Mouse (Mus musculus): ENCODE results near the gene Amh.

Amh gene

GRCm38 (mm10) chr10:80774981-80775380 lies 30.1 kb upstream of the Amh start:
- no peak for DNase-seq (ENCODE audit: low read depth, low spot score)
- no peaks in the 10 kb centered on the region for H3K27me3 ChIP-seq (ENCODE audit: control insufficient read depth, insufficient read depth, low read length, poor library complexity, severe bottlenecking)
- H3K36me3 ChIP-seq (ENCODE audit: control insufficient read depth, insufficient read depth, low read length, poor library complexity, severe bottlenecking) = peaks cover 19% of the 10 kb centered on the region

GRCm38 (mm10) chr10:80775731-80776130 lies 29.3 kb upstream of the Amh start:
- Histone ChIP-seq H3K36me3 (ENCODE audit: control insufficient read depth, insufficient read depth, low read length, poor library complexity, severe bottlenecking) (peaks cover 19% of the 10 kb centered on the region), H3K27me3 (ENCODE audit: control insufficient read depth, insufficient read depth, low read length, poor library complexity, severe bottlenecking) (no peaks in the 10 kb centered on the region)
- DNase-seq (ENCODE audit: low read depth, low spot score) = no peak

GRCm38 (mm10) chr10:80776358-80776869 lies 28.6 kb upstream of the Amh start:
- Histone ChIP-seq H3K36me3 (ENCODE audit: control insufficient read depth, insufficient read depth, low read length, poor library complexity, severe bottlenecking) (peaks cover 18% of the 10 kb centered on the region), H3K27me3 (ENCODE audit: control insufficient read depth, insufficient read depth, low read length, poor library complexity, severe bottlenecking) (no peaks in the 10 kb centered on the region)
- no peak for DNase-seq (ENCODE audit: low read depth, low spot score)

GRCm38 (mm10) chr10:80777123-80777522 lies 27.9 kb upstream of the Amh start:
- no peak for DNase-seq (ENCODE audit: low read depth, low spot score)
- Histone ChIP-seq H3K36me3 (ENCODE audit: control insufficient read depth, insufficient read depth, low read length, poor library complexity, severe bottlenecking) (peaks cover 19% of the 10 kb centered on the region), H3K27me3 (ENCODE audit: control insufficient read depth, insufficient read depth, low read length, poor library complexity, severe bottlenecking) (no peaks in the 10 kb centered on the region)

GRCm38 (mm10) chr10:80779565-80779964 lies 25.5 kb upstream of the Amh start:
- Histone ChIP-seq H3K36me3 (ENCODE audit: control insufficient read depth, insufficient read depth, low read length, poor library complexity, severe bottlenecking) (peaks cover 7% of the 10 kb centered on the region), H3K27me3 (ENCODE audit: control insufficient read depth, insufficient read depth, low read length, poor library complexity, severe bottlenecking) (no peaks in the 10 kb centered on the region)
- no peak for DNase-seq (ENCODE audit: low read depth, low spot score)

GRCm38 (mm10) chr10:80784302-80784701 lies 20.7 kb upstream of the Amh start:
- H3K27me3 ChIP-seq (ENCODE audit: control insufficient read depth, insufficient read depth, low read length, poor library complexity, severe bottlenecking) = no peaks in the 10 kb centered on the region
- H3K36me3 ChIP-seq (ENCODE audit: control insufficient read depth, insufficient read depth, low read length, poor library complexity, severe bottlenecking) = peaks cover 7% of the 10 kb centered on the region
- no peak for DNase-seq (ENCODE audit: low read depth, low spot score)

GRCm38 (mm10) chr10:80784871-80785270 lies 20.2 kb upstream of the Amh start:
- peaks cover 9% of the 10 kb centered on the region for H3K36me3 ChIP-seq (ENCODE audit: control insufficient read depth, insufficient read depth, low read length, poor library complexity, severe bottlenecking)
- no peaks in the 10 kb centered on the region for H3K27me3 ChIP-seq (ENCODE audit: control insufficient read depth, insufficient read depth, low read length, poor library complexity, severe bottlenecking)
- DNase-seq (ENCODE audit: low read depth, low spot score) = no peak

- no peaks in the 10 kb centered on the region for H3K27me3 ChIP-seq (ENCODE audit: control insufficient read depth, insufficient read depth, low read length, poor library complexity, severe bottlenecking)
- H3K36me3 ChIP-seq (ENCODE audit: control insufficient read depth, insufficient read depth, low read length, poor library complexity, severe bottlenecking) = peaks cover 11% of the 10 kb centered on the region
- DNase-seq (ENCODE audit: low read depth, low spot score) = no peak
These were observed 19.1 kb upstream of the Amh start for GRCm38 (mm10) chr10:80785963-80786362.

- DNase-seq (ENCODE audit: low read depth, low spot score) = no peak
- H3K36me3 ChIP-seq (ENCODE audit: control insufficient read depth, insufficient read depth, low read length, poor library complexity, severe bottlenecking) = peaks cover 11% of the 10 kb centered on the region
- no peaks in the 10 kb centered on the region for H3K27me3 ChIP-seq (ENCODE audit: control insufficient read depth, insufficient read depth, low read length, poor library complexity, severe bottlenecking)
These were observed 17.5 kb upstream of the Amh start for GRCm38 (mm10) chr10:80787517-80787916.

- no peak for DNase-seq (ENCODE audit: low read depth, low spot score)
- peaks cover 7% of the 10 kb centered on the region for H3K36me3 ChIP-seq (ENCODE audit: control insufficient read depth, insufficient read depth, low read length, poor library complexity, severe bottlenecking)
- no peaks in the 10 kb centered on the region for H3K27me3 ChIP-seq (ENCODE audit: control insufficient read depth, insufficient read depth, low read length, poor library complexity, severe bottlenecking)
These were observed 14.2 kb upstream of the Amh start for GRCm38 (mm10) chr10:80790761-80791404.

- Histone ChIP-seq H3K36me3 (ENCODE audit: control insufficient read depth, insufficient read depth, low read length, poor library complexity, severe bottlenecking) (peaks cover 7% of the 10 kb centered on the region), H3K27me3 (ENCODE audit: control insufficient read depth, insufficient read depth, low read length, poor library complexity, severe bottlenecking) (no peaks in the 10 kb centered on the region)
- no peak for DNase-seq (ENCODE audit: low read depth, low spot score)
These were observed 13.4 kb upstream of the Amh start for GRCm38 (mm10) chr10:80791476-80792174.

- no peaks in the 10 kb centered on the region for H3K27me3 ChIP-seq (ENCODE audit: control insufficient read depth, insufficient read depth, low read length, poor library complexity, severe bottlenecking)
These were observed 12.6 kb upstream of the Amh start for GRCm38 (mm10) chr10:80792175-80793032.

GRCm38 (mm10) chr10:80793033-80793784 lies 11.8 kb upstream of the Amh start:
- H3K36me3 ChIP-seq (ENCODE audit: control insufficient read depth, insufficient read depth, low read length, poor library complexity, severe bottlenecking) = peaks cover 7% of the 10 kb centered on the region
- no peaks in the 10 kb centered on the region for H3K27me3 ChIP-seq (ENCODE audit: control insufficient read depth, insufficient read depth, low read length, poor library complexity, severe bottlenecking)
- no peak for DNase-seq (ENCODE audit: low read depth, low spot score)

More at GRCm38 (mm10) chr10:80792175-80793032, 12.6 kb upstream of the Amh start:
- peaks cover 7% of the 10 kb centered on the region for H3K36me3 ChIP-seq (ENCODE audit: control insufficient read depth, insufficient read depth, low read length, poor library complexity, severe bottlenecking)
- no peak for DNase-seq (ENCODE audit: low read depth, low spot score)

- no peak for DNase-seq (ENCODE audit: low read depth, low spot score)
- no peaks in the 10 kb centered on the region for H3K27me3 ChIP-seq (ENCODE audit: control insufficient read depth, insufficient read depth, low read length, poor library complexity, severe bottlenecking)
- peaks cover 7% of the 10 kb centered on the region for H3K36me3 ChIP-seq (ENCODE audit: control insufficient read depth, insufficient read depth, low read length, poor library complexity, severe bottlenecking)
These were observed 11.2 kb upstream of the Amh start for GRCm38 (mm10) chr10:80793803-80794202.
